Mouse (Mus musculus) cerebellum, postnatal 36 days (tissue): Measurements from ENCODE around the gene Fam198b.
A peak's percentile ranks its signal among the peaks of the same experiment; 100 is the strongest.

ENCODE experiments used
- DNase-seq, 2 experiments: peaks; one replicate each; pipeline ENCODE4 v3.0.0; 2021 to 2022; ENCODE audit warnings: mixed read lengths in 2 of 2

The Fam198b gene

DNA sequence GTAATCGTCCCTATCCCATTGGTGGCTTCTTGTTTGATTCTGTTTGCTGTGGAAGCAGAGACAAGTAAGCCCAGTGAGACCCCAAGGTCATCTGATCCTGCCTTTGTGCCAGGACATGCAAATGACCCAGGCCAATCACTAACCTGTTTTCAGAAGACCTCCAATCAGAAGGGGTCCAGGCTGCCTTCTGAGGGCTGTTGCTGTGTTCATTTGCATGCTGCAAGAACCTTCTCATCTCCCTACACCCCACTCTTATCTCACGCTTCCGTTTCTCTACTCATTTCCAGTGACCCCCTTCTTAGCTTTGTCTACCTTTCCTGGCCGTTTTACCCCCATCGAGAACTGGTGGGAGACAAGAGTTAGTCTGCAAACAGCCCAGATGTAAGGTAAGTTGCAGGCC lies at the start of gene Fam198b:
Fam198b (plus strand) TSS at position 229 of the 400 bp plus-strand sequence.
- no peak for DNase-seq

DNA sequence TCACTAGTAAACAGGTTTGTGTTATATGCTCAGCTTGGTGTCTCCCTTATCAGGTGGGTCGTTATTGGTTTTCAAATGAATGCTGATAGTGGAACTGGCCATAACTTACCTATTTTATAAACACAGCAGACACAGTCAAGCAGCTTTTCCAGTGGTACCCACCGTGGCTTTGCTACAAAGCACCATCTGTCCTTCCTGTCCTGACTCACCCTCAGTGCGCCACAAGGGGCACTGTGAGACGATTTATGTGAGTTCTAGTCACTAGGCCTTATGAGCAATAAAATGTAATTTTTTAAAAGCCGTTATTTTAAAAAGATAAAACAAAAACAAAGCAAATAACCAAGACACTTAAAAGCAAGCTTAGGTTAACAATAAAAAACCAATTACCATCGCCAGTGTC lies 45.6 kb upstream of the Fam198b start:
- peak in 1 of 2 experiments; percentile 53 for DNase-seq

DNA sequence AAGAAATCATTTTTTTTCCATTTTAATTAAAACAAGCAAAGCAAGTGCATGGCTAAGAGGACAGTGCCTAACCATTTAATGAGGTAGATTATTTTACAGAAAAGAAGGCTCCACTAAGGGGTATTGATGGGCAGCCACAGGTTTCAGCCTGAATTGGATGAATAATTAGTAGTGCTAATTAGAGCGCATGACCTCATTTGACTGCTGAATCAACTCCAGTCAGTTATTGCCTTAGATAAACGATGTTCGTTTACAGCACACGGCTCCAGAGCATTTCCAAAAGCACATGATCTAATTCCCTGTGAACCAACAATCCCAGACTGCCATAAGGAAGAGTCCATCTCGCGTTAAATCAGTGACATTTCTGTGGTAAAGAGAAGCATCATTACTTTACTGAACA lies 42.9 kb upstream of the Fam198b start:
- DNase-seq: no peak

DNA sequence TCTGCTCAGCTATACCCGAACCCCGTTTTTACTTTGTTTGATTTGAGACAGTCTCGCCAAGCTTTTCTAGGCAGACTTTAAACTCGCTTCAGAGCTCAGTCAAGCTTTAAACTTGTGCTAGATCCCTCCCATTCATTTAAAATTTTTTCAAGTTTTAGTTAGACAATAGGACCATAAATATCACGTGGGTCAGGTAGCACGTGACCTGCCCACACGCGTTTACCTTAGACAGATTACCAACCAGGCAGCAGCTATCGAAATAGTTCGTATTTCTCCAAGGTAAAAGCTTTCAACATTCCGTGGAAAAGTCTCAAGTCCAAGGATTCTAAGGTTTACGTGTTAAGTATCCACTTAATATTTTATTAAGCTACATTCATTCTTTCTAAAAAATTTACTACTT lies 42.2 kb upstream of the Fam198b start:
- DNase-seq: peak in 1 of 2 experiments; percentile 31

DNA sequence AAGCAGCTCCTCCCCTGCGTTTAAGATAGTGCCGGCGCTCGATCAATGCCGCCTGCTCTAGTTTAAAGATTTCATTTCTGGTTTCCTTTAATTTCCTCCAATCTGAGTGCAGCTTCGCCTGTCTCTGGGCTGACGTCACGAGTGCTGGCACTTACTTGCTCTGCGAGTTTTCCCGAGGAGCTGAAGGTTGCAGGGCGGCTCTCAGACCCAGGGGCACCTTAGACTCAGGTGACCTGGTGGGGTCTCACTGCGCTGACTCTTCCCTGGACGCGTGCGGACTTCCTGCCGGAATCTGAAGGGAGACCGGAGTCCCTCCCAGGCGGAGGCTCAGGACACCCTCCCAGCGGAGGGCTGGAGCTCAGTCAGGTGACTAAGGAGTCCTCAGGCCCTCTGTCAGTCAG lies 41.7 kb upstream of the Fam198b start:
- peak; percentile 64 to 71 for DNase-seq

DNA sequence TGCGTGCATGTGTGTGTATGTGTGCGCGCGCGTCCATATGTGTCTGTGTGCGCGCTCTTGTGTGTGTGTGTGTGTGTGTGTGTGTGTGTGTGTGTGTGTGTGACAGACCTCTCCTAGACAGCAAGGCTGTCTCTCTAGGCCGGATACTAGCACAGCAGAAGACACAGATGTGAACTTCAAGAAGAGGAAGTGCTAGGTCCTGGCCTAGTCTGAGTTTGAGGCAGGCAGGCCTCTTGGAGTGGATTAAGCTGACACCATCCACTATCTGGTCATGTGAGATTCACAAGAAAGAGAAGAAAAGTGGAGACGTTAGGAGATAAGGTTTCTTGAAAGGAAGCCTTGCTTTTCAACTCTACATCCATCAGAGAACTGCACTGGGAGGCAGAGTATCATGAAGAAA lies 40.3 kb upstream of the Fam198b start:
- DNase-seq: no peak

DNA sequence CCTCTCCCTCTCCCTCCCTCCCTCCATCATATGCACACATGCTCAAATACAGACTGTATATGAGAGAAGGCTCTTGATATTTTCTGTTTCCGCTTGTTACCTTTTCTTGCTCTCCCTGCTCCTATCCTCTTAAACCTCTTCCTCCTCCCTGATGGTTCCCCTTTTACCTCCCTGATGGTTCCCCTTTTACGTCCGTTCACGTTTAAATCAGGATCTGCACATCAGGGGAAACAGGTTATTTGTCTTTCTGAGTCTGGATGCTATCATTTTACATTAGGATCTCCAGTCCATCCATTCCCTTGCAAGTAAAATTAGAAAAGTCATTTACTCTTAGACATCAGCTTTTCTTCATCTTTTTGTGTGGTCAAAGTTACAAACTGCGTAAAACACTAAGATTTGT lies 37.7 kb upstream of the Fam198b start:
- no peak for DNase-seq

DNA sequence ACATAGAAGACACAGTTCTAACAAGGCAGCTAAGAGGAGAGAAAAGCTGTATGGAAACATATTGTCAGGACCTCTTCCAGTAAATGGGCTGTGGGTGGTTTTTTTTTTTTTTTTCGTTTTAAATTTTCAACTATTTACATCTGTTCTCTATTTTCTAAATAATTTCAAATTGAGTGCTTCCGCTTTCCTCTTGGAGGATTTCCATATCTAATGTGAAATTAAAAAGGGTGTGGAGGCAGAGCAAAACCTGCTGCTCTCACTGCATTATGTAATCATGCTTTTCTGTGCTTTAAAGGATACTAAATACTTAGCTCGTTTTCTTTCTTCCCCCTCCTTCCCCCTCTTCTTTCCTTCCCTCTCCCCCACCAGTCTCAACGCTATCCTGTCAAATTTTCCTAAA lies 35.5 kb upstream of the Fam198b start:
- no peak for DNase-seq

DNA sequence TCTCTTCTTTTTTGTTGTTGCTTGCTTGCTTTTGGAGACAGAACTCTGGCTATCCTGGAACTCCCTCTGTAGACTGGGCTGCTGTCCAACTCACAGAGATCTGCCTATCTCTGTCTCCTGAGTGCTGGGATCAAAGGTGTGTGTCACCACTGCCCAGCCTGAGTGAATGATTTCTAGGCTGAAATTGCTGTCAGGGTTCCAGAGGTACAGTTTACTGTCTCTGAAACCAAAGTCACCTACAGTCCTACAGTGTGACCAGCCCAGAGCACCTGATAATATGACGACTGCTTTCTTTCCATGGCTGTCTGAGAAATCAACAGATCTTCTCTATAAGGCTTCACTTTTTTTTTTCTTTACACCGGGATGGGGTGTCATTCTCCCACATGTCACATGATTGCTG lies 34.7 kb upstream of the Fam198b start:
- DNase-seq: no peak

DNA sequence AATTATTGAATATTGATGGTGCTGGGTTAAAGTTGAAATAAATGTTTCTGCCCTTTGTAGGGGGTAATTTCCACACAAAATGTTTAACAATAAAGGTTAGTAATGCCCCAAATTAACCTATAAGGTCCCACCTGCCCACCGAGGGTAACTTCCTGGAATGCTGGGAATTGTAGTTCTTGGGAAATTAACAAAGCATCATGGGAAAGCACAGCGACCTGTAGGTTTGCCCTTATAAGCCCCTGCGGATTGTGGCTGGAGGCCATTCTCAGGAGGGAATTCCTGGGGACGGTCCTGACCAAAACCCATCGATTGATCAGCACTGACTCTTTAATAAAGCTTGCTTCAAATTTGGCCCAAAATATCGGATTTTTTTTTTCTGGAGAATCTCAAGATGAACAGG lies 33.7 kb upstream of the Fam198b start:
- no peak for DNase-seq

DNA sequence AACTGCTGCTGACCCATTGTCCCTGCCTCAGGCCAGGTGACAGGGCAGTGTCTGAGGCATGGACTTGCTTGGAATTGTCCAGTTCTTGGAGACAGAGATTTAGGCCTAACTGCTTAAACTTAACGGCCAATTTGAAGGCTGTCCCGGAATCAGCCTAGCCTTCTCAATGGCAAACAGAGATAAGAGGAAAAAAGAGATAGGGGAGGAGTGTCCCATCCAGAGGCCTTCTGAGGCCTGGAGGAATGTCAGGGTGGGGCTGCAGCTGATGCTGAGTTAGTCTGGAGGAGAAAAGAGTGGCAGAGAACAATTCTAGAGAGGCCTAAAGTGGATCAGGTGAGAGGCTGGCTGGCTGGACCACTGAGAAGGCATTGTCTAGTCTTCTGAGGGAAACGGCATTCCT lies 32.2 kb upstream of the Fam198b start:
- no peak for DNase-seq

DNA sequence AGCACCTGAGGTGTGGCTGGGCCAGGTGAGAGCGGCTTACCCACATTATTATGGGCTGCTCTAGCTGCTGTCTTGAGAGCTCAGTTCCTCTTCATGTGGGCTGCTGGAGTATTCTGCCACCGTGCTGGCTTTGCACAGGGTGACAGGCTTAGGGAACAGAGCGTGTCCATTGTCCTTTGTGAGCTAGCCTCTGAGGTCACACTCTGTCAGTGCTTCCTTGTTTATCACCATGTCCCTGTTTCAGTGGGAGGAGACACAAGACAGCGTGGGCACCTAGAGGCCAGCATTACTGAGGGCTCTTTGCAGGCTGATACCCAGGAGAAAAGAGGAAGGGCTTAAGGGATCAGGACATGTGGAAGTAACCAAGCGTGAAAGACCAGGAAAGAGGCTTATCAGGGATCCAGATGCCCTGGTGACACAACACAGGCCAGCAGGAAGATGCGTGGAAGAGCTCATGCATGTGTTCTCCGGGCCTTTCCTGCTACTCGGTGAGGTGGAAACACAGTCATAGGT lies 31.6 kb upstream of the Fam198b start, which contains the start of gene Tmem144:
Tmem144 (minus strand) TSS at position 120 of the 513 bp plus-strand sequence.
- no peak for DNase-seq

DNA sequence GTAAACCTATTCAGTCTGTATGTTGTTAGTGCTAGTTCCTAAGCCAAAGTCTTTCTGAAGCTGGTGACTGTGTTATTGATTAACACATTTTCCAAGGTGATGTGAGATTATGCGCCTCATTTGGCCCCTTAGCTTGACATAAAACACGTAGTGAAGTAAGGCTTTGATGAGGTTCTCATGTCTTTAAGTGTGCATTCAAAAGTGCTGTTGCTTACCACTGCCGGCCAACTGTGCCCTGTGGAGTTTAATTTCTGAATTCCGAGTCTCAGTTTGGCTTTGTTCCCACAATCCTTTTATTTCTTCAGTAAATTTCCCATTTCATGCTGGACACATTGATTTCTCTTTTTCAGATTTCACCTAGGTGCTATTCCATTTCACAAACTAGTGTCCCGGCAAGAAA lies 26.6 kb upstream of the Fam198b start:
- DNase-seq: no peak

DNA sequence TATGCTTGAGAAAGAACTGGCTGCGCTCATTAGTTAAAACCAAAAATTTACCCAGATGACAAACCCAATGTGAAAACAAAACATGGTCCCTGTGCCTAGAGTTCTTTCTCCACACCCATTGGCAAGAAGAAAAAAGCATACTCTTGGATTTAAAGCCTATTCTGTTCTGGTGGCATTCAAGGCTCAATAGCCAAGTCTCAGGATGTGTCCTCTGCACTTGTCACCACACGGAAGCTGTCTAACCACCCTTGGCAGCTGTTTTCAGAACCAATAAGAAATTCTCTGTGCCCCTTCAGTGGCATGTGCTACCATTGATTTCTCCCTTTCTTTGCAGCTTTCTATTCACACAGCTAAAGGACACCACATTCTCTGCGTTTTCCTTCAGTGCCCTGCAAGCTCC lies 26.1 kb upstream of the Fam198b start:
- DNase-seq: no peak

DNA sequence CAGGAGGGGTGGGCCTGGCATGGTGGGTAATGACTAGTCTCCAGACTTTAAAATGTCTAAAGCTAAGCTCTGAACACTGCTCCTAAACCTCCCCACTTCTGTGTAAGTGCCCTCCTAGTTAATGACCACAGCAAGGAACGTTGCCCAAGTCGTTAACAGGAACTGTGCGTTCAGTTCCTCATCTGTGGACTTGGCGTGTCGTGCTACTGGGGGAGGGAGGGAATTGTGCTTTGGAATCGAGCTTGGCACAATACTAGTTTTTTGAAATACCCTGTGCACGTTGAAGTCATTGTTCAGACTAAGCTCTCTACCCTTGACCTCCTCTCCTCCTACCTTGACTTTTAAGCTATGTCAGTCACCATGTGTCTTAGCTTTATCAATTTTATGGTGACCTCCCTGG lies 19.5 kb upstream of the Fam198b start:
- no peak for DNase-seq

DNA sequence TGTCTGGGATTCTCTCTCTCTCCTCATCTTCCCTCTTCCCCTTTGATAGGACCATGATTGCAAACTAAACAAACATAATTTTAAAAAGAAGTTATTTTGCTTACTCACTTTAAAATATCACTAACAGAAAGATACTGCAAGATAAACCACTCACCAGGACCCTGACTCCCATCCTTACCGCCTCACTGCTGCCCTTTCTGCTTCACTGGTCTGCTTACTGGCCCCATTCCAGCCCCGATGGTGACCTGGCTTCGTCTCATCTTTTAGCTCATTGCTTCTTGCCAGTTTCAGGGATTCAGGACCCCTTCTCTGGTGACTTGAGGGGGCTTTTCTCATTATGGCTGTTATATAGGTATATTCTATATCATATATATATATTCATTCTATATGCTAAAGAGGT lies 18.2 kb upstream of the Fam198b start:
- peak in 1 of 2 experiments; percentile 27 for DNase-seq

DNA sequence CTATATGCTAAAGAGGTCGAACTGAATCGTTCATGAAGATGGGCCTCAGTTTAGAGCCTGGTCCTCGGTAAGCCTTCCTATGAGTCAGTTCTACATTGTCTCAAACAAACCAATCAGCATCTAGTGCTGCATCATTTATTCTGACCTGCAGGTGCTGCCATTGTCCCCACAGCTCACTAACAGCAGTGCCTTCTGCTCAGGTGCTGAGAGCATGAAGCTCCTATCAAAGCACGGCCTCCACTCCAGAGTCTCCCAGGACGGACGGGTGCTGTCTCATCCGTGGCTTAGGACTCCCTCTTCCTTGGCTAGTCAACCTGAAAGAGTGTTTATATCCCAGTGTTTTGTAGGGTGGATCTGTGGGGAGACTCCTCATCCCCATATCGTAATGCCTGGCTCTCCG lies 17.8 kb upstream of the Fam198b start:
- no peak for DNase-seq

DNA sequence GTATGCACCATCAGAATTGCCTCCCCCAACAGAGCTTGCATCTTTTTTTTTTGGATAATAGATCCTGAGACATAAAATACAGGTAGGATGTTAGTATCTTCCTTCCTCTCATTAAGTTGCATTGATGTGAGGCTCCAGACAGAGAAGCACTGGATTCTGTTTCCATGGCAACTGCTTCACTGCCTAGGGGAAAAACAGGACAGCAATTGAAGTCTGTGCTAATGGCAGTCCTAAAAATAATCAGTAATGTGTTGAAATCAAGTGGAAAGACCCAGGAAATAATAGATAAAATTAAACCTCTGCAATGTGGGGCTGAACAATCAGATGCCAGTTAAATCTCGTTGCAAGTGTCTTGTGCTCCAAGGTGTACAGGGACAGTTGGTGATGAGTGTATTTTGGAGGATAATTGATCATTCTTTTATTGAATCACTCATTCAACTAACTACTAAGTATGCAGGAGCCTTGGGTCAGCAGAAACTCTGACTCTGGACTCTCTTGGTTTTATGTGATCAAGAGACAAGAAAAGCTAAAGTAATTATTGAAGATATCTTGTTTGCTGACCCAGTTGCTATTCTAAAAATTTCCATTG lies 17.1 kb upstream of the Fam198b start:
- DNase-seq: no peak

DNA sequence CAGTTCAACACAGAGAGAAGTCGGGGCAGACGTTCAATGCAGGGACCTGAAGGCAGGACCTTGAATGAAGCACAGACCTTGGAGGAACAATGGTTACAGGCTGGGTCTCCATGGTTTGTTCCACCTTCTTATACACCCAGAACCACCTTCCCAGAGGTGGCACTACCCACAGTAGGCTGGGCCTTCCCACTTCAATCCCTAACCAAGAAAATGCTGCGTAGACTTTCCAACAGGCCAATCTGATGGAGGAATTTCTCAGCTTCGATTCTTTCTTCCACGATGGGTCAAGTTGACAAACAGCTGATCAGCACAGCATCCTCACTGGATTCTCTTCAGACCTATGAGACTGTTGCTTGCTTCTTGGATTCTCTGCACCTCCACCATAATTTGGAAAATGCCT lies 8.9 kb upstream of the Fam198b start:
- DNase-seq: no peak

DNA sequence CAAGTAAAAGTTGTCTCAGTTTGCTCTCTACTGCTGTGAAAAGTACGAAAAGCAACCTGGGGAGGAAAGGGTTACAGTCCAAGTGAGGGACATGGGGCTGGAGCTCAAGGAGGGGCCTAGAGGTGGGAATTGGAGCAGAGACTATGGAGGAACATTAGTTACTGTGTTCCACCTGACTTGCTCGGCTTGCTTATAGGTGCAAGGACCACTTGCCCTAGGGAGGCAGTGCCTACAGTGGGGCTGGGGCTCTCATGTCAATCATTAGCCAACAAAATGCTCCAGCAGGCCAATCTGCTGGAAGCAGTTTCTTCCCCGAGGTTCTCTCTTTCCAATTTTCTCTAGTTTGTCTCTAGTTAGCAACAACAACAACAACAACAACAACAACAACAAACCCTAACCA lies 6.0 kb upstream of the Fam198b start:
- DNase-seq: no peak

DNA sequence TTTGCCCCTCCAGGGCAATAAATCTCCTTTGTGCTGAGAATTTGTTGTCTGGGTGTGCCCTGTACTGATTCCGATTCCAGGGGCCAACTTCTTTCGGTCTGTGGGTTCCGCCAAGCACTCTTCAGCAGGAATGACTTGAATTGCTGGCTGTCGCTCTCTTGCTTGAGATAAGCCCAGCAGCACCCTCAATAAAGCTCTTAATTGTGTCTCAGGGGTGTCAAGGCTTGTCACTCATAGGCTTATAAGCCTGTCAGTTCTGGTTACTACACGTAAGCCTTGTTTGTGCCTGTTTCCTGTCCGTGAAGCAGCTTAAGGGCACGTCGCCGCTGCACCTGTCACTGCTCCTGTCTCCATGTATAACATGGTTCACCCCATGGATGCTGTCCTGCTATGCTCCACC lies 5.1 kb upstream of the Fam198b start:
- no peak for DNase-seq

DNA sequence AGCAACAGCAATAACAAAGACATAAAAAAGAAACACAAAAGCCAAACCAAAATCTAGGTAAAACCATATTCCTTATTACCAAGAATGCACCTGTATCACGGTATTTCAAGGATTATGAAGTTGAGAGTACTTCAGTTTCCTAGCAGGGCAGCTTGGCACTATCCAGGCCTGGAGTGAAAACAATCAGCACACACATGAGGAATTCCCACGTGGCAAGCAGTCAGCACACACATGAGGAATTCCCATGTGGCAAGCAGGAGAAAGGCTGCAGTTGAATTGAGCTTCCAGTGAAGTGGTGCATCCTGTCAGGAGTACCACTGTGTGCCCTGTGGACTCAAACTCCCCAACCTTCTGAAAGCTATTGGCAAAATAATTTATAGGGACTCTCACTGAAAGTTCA lies 2.7 kb upstream of the Fam198b start:
- no peak for DNase-seq

DNA sequence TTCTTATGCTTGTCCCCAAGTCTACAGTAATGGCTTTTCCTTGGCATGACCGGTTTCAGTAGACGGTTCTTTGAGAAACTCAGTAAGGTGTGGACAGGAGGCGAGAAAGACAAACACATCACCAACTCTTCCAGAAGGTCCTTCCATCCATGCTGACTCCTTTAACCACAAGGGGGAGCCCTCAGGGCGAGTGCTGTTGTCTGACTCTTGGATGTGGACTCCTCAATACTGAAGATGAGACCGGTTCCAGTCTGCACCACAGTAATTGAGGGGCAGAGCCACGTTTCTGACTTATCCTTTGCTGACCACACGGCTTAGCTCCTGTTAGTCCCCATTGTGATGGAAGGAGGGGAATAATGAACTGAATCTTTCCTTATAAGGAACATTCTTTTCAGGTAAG lies 1.2 kb upstream of the Fam198b start:
- peak; percentile 56 to 59 for DNase-seq

DNA sequence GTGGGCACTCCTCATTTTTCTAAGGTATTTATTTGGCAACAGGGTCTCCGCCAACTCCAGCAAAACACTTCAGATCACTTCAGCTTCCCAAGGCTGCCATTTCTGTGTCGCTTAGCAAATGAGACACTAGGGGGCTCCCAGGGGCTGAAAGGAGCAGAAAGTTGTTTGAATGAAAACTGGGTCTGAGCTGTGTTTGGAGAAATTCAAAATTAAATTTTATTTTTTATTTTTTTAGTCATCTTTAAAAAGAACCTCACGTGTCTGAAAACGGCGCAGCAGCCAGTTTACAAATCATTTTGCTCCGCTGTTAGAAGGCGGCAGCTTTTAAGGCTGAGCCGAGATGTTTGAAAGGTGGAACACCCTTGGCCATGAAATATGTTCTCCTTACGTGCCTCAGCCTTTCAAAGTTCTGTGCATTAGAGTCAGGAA lies 442 bp downstream of the Fam198b start:
- DNase-seq: peak; percentile 14 to 19

DNA sequence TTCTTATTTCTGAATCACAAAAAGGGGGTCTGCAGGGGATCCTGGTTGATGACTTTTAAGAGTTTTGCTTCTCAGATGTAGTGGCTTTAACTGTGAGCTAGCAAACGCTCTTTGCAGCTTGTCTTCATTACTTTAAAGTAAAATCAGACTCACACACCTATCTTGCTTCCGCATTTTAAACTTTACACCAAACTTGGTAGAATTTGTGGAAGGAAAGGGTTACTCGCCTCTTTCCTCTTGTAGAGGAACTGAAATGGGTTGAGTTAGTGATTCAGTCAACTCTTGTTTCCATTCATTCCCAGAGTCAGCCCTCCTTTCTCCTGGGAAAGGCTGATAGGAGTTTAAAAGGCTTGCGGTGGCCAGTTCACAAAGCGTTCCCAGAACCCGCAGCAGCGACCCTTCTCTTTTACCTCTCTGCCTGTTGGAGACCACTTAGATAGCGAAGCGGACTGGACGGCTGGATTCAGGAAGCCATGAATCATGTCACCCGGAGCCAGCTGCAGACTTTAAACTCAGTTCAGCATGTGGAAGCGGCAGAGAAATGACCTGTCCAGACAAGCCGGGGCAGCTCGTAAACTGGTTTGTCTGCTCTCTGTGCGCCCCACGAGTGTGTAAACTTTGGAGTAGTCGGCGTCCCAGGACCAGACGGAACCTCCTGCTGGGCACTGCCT lies 1.5 kb downstream of the Fam198b start:
- DNase-seq: no peak
